Mouse (Mus musculus) neural tube, embryonic 13.5 days (tissue): Measurements from ENCODE around the gene Fancd2os. TPM values are rescaled to one million over a fixed set of nuclear protein-coding genes. Genes with fewer than 3 reads are reported as not detected.

Experiments
- ATAC-seq: fragments of 200-750 bp; cut with Nextera tagmentation; 2 replicates; pipeline ENCODE4 v1.8.0; 2017; ENCODE audit warnings: low read depth, mild to moderate bottlenecking, moderate TSS enrichment, moderate library complexity
- H3K27ac ChIP-seq: fragments of 300-500 bp; sonication (generic); replicated peaks from 2 replicates; pipeline ENCODE4 v1.5.1; 2015; ENCODE audit warnings: moderate library complexity, mild to moderate bottlenecking, inconsistent platforms
- H3K27me3 ChIP-seq: fragments of 300-500 bp; sonication (generic); 2 replicates; pipeline ENCODE4 v1.6.1; 2015; ENCODE audit warnings: mild to moderate bottlenecking, inconsistent platforms
- H3K36me3 ChIP-seq: fragments of 300-500 bp; sonication (generic); 2 replicates; pipeline ENCODE4 v1.6.1; 2015; ENCODE audit warnings: mild to moderate bottlenecking, inconsistent platforms
- H3K4me1 ChIP-seq: fragments of 300-500 bp; sonication (generic); replicated peaks from 2 replicates; pipeline ENCODE4 v1.6.1; 2015; ENCODE audit warnings: inconsistent platforms
- H3K4me2 ChIP-seq: fragments of 300-500 bp; sonication (generic); 2 replicates; pipeline ENCODE4 v1.6.1; 2015; ENCODE audit warnings: inconsistent platforms, mild to moderate bottlenecking, moderate library complexity
- H3K4me3 ChIP-seq: fragments of 300-500 bp; sonication (generic); 2 replicates; pipeline ENCODE4 v1.5.1; 2015; ENCODE audit warnings: mild to moderate bottlenecking, inconsistent platforms
- H3K9ac ChIP-seq: fragments of 300-500 bp; sonication (generic); 2 replicates; pipeline ENCODE4 v1.6.1; 2015; ENCODE audit warnings: moderate library complexity, mild to moderate bottlenecking, inconsistent platforms
- H3K9me3 ChIP-seq: fragments of 300-500 bp; sonication (generic); 2 replicates; pipeline ENCODE4 v1.6.1; 2016; ENCODE audit warnings: inconsistent platforms
- WGBS: fragments of 180-500 bp; shearing (Covaris S2); methylation state at CpG from one replicate; pipeline ENCODE4 v1.1.7; 2015; 5-methylcytosine and 5-hydroxymethylcytosine counted together
- polyA plus RNA-seq: library from polyadenylated mRNA; unstranded; fragments of >200 nt; fragmentation: Nextera tagmentation; extraction: Ambion mirVana; gene quantifications from 2 replicates; pipeline ENCODE4 v1.2.1, GENCODE M21; 2015

Gene Fancd2os
- polyA plus RNA-seq, result 0.18 TPM in 1 of 2 replicates, not detected in the other

- Histone ChIP-seq H3K27ac (no peak within 1 kb of the TSS), H3K4me1 (peaks cover 10% of the 10 kb centered on the region), H3K36me3 (no peaks in the 10 kb centered on the region), H3K4me3 (no peak within 1 kb of the TSS), H3K4me2 (0 out of 2 replicates have a peak within 1 kb of the TSS, but pooled peaks have one; percentile 18), H3K9ac (0 out of 2 replicates have a peak within 1 kb of the TSS, but pooled peaks have one; percentile 6), H3K9me3 (no peaks in the 10 kb centered on the region), H3K27me3 (no peaks in the 10 kb centered on the region)
- no peak for ATAC-seq
- 36% methylated on average over 23 of the region's 23 CpGs for WGBS
Measured at GRCm38 (mm10) chr6:113600543-113601139, at the start of gene Fancd2os. Fancd2os (minus strand) TSS chr6:113600715.

- no peak overlapping the region for H3K9ac ChIP-seq
- no peak overlapping the region for H3K4me2 ChIP-seq
- no peaks in the 10 kb centered on the region for H3K4me1 ChIP-seq
- no peak overlapping the region for H3K27ac ChIP-seq
- no peak overlapping the region for H3K4me3 ChIP-seq
- no peaks in the 10 kb centered on the region for H3K36me3 ChIP-seq
- no peaks in the 10 kb centered on the region for H3K9me3 ChIP-seq
- no peaks in the 10 kb centered on the region for H3K27me3 ChIP-seq
- no peak for ATAC-seq
- 81% methylated on average over 4 of the region's 4 CpGs for WGBS
Measured at GRCm38 (mm10) chr6:113650197-113650640, 49.7 kb upstream of the Fancd2os start.

- ATAC-seq, result no peak
- 82% methylated on average over 7 of the region's 7 CpGs for WGBS
- no peak overlapping the region for H3K4me2 ChIP-seq
- H3K36me3 ChIP-seq, result no peaks in the 10 kb centered on the region
- no peaks in the 10 kb centered on the region for H3K4me1 ChIP-seq
- no peak overlapping the region for H3K27ac ChIP-seq
- H3K4me3 ChIP-seq, result no peak overlapping the region
- no peak overlapping the region for H3K9ac ChIP-seq
- no peaks in the 10 kb centered on the region for H3K27me3 ChIP-seq
- H3K9me3 ChIP-seq, result no peaks in the 10 kb centered on the region
Measured at GRCm38 (mm10) chr6:113649346-113650196, 49.1 kb upstream of the Fancd2os start.

- ATAC-seq, result no peak
- Histone ChIP-seq H3K27me3 (no peaks in the 10 kb centered on the region), H3K4me2 (no peak overlapping the region), H3K9me3 (no peaks in the 10 kb centered on the region), H3K4me3 (no peak overlapping the region), H3K4me1 (no peaks in the 10 kb centered on the region), H3K36me3 (no peaks in the 10 kb centered on the region), H3K9ac (no peak overlapping the region), H3K27ac (0 out of 2 replicates have a peak overlapping the region, but pooled peaks have one; percentile 3)
- 83% methylated on average over 8 of the region's 8 CpGs for WGBS
Measured at GRCm38 (mm10) chr6:113644808-113645207, 44.3 kb upstream of the Fancd2os start.

- no peaks in the 10 kb centered on the region for H3K4me1 ChIP-seq
- H3K9me3 ChIP-seq, result no peaks in the 10 kb centered on the region
- no peak overlapping the region for H3K9ac ChIP-seq
- WGBS, result 86% methylated on average over 2 of the region's 2 CpGs
- no peaks in the 10 kb centered on the region for H3K27me3 ChIP-seq
- H3K36me3 ChIP-seq, result no peaks in the 10 kb centered on the region
- H3K27ac ChIP-seq, result no peak overlapping the region
- no peak for ATAC-seq
- no peak overlapping the region for H3K4me2 ChIP-seq
- H3K4me3 ChIP-seq, result no peak overlapping the region
Measured at GRCm38 (mm10) chr6:113643967-113644366, 43.5 kb upstream of the Fancd2os start.

GRCm38 (mm10) chr6:113643021-113643420 lies 42.5 kb upstream of the Fancd2os start:
- 0 out of 2 replicates have a peak, but pooled peaks cover 6% of the 10 kb centered on the region for H3K4me1 ChIP-seq
- H3K27me3 ChIP-seq, result no peaks in the 10 kb centered on the region
- no peak overlapping the region for H3K9ac ChIP-seq
- no peak overlapping the region for H3K4me2 ChIP-seq
- H3K27ac ChIP-seq, result no peak overlapping the region
- no peaks in the 10 kb centered on the region for H3K9me3 ChIP-seq
- ATAC-seq, result no peak
- whole genome bisulfite sequencing, result 86% methylated on average over 4 of the region's 4 CpGs
- H3K4me3 ChIP-seq, result no peak overlapping the region
- no peaks in the 10 kb centered on the region for H3K36me3 ChIP-seq

- Histone ChIP-seq H3K9ac (no peak overlapping the region), H3K27ac (no peak overlapping the region), H3K4me2 (no peak overlapping the region), H3K4me1 (0 out of 2 replicates have a peak, but pooled peaks cover 6% of the 10 kb centered on the region), H3K4me3 (no peak overlapping the region), H3K9me3 (no peaks in the 10 kb centered on the region), H3K36me3 (no peaks in the 10 kb centered on the region), H3K27me3 (no peaks in the 10 kb centered on the region)
- ATAC-seq, result no peak
- 89% methylated on average over 8 of the region's 8 CpGs for WGBS
Measured at GRCm38 (mm10) chr6:113642605-113643004, 42.1 kb upstream of the Fancd2os start.

- Histone ChIP-seq H3K27me3 (no peaks in the 10 kb centered on the region), H3K36me3 (peaks cover 1% of the 10 kb centered on the region), H3K4me1 (0 out of 2 replicates have a peak, but pooled peaks cover 6% of the 10 kb centered on the region), H3K4me3 (no peak overlapping the region), H3K27ac (no peak overlapping the region), H3K9ac (no peak overlapping the region), H3K9me3 (no peaks in the 10 kb centered on the region), H3K4me2 (no peak overlapping the region)
- no peak for ATAC-seq
- WGBS, result 84% methylated on average over 4 of the region's 4 CpGs
Measured at GRCm38 (mm10) chr6:113639201-113639600, 38.7 kb upstream of the Fancd2os start.

GRCm38 (mm10) chr6:113638302-113639040 lies 38.0 kb upstream of the Fancd2os start, which contains the start of gene Irak2:
Irak2 (plus strand) TSS chr6:113638467.
- Histone ChIP-seq H3K36me3 (peaks cover 6% of the 10 kb centered on the region), H3K4me2 (peak within 1 kb of the TSS; percentile 72), H3K4me3 (peak within 1 kb of the TSS; percentile 49), H3K4me1 (0 out of 2 replicates have a peak, but pooled peaks cover 6% of the 10 kb centered on the region), H3K9me3 (no peaks in the 10 kb centered on the region), H3K27ac (no peak within 1 kb of the TSS), H3K27me3 (no peaks in the 10 kb centered on the region), H3K9ac (peak within 1 kb of the TSS; percentile 72)
- peak; percentile 91 for ATAC-seq
- WGBS, result 9% methylated on average over 36 of the region's 37 CpGs

GRCm38 (mm10) chr6:113632863-113633262 lies 32.3 kb upstream of the Fancd2os start:
- WGBS, result 96% methylated on average over 4 of the region's 4 CpGs
- Histone ChIP-seq H3K4me1 (no peaks in the 10 kb centered on the region), H3K9ac (no peak overlapping the region), H3K4me3 (no peak overlapping the region), H3K27ac (no peak overlapping the region), H3K36me3 (peaks cover 59% of the 10 kb centered on the region), H3K4me2 (no peak overlapping the region), H3K27me3 (no peaks in the 10 kb centered on the region), H3K9me3 (no peaks in the 10 kb centered on the region)
- ATAC-seq, result no peak

- WGBS, result 82% methylated on average over 5 of the region's 5 CpGs
- ATAC-seq, result no peak
- Histone ChIP-seq H3K9ac (no peak overlapping the region), H3K9me3 (no peaks in the 10 kb centered on the region), H3K36me3 (peaks cover 67% of the 10 kb centered on the region), H3K27ac (no peak overlapping the region), H3K4me2 (no peak overlapping the region), H3K4me1 (peaks cover 11% of the 10 kb centered on the region), H3K27me3 (no peaks in the 10 kb centered on the region), H3K4me3 (no peak overlapping the region)
Measured at GRCm38 (mm10) chr6:113630322-113630721, 29.8 kb upstream of the Fancd2os start.
